In the genomic region with DNA sequence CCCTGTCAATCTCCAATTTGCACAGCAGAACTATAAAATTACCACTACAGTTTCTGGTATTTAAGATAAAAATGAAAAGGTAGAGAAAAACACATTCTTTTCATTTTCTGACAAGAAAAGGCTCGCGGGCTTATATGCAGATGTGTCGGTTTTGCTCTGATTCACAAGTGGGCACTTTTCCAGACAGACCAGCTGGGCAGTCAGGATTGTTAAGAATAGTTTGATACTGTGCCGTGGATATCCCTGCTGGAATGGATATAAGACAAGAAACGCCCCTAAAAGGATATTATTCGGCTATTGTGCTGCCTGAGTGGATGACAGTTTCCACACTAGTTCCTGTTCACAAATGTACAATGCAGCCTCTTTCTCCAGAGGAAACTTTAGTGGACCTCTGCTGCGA, we compare ENCODE assay signal across 10 mouse cellular contexts.
DNase-seq lines count a peak whose midpoint lies in the region; ATAC-seq and TF ChIP-seq lines count a peak whose summit lies in the region.
"Had no signal": no experiment of that assay in that cellular context is flagged by ENCODE, and none has a peak within 500 bp of the region (broad histone marks: within the 10 kb centered on the region; RNA-seq: fewer than 3 reads in every experiment).

No protein-coding gene starts in this region.

- H3K9ac ChIP-seq in hindbrain, embryonic 13.5 days, result no peak overlapping the region
- H3K9ac ChIP-seq in hindbrain, embryonic 11.5 days (ENCODE audit: low read depth, low read length), result no peak overlapping the region
- no peak overlapping the region for H3K9ac ChIP-seq in lung, embryonic 15.5 days
- H3K9ac ChIP-seq in lung, postnatal 0 days (replicated peaks; ENCODE audit: low read depth), result no peak overlapping the region
- H3K9ac ChIP-seq: liver, postnatal 0 days had no signal

- no peaks in the 10 kb centered on the region for H3K9me3 ChIP-seq in hindbrain, embryonic 13.5 days
- no peaks in the 10 kb centered on the region for H3K9me3 ChIP-seq in hindbrain, embryonic 11.5 days (ENCODE audit: control insufficient read depth, low read length)
- H3K9me3 ChIP-seq in lung, embryonic 15.5 days, result no peaks in the 10 kb centered on the region
- H3K9me3 ChIP-seq in lung, postnatal 0 days (ENCODE audit: low read length), result no peaks in the 10 kb centered on the region

- H3K27ac ChIP-seq in hindbrain, embryonic 13.5 days, result no peak overlapping the region
- no peak overlapping the region for H3K27ac ChIP-seq in hindbrain, embryonic 11.5 days (ENCODE audit: low read depth, low read length)
- H3K27ac ChIP-seq in lung, embryonic 15.5 days, result peak overlapping the region; percentile 61
- no peak overlapping the region for H3K27ac ChIP-seq in lung, postnatal 0 days (ENCODE audit: low read length)

- TF ChIP-seq CTCF in lung, postnatal 0 days (IDR thresholded peaks at IDR 0.05), result no peak

- 58% methylated on average over 7 of the region's 7 CpGs for WGBS in hindbrain, embryonic 13.5 days
- WGBS in hindbrain, embryonic 11.5 days, result 80% methylated on average over 7 of the region's 7 CpGs
- WGBS in lung, embryonic 15.5 days, result 10% methylated on average over 7 of the region's 7 CpGs
- WGBS in lung, postnatal 0 days, result 16% methylated on average over 7 of the region's 7 CpGs

- DNase-seq in adrenal gland, adult (ENCODE audit: inconsistent age in 2 of 2, low spot score in 1 of 2), result peak; percentile 31 to 58
- DNase-seq in adrenal gland, postnatal 4 days (ENCODE audit: low spot score in 2 of 2), result no peak
- DNase-seq in hindbrain, embryonic 11.5 days (ENCODE audit: low spot score), result no peak
- no peak for DNase-seq in lung, postnatal 25 days (ENCODE audit: low spot score)
- peak; percentile 62 for DNase-seq in lung, postnatal 0 days (ENCODE audit: low spot score)
- DNase-seq in spleen, postnatal 14 days (ENCODE audit: low spot score in 2 of 2), result no peak
- DNase-seq: gastrocnemius, postnatal 36 days; liver, postnatal 0 days had no signal

- TF ChIP-seq EP300 in lung, postnatal 0 days (IDR thresholded peaks at IDR 0.05), result no peak

- 0 out of 2 replicates have a peak, but pooled peaks cover 8% of the 10 kb centered on the region for H3K4me1 ChIP-seq in hindbrain, embryonic 13.5 days (replicated peaks)
- no peaks in the 10 kb centered on the region for H3K4me1 ChIP-seq in hindbrain, embryonic 11.5 days (replicated peaks; ENCODE audit: control insufficient read depth, insufficient read depth, low read length)
- peaks cover 15% of the 10 kb centered on the region for H3K4me1 ChIP-seq in lung, embryonic 15.5 days
- peaks cover 2% of the 10 kb centered on the region; the same call in 1 of the 2 replicates for H3K4me1 ChIP-seq in lung, postnatal 0 days (ENCODE audit: insufficient read depth, low read depth, low read length)

- H3K4me2 ChIP-seq in hindbrain, embryonic 13.5 days, result no peak overlapping the region
- no peak overlapping the region for H3K4me2 ChIP-seq in hindbrain, embryonic 11.5 days (replicated peaks; ENCODE audit: low read depth, low read length)
- 0 out of 2 replicates have a peak overlapping the region, but pooled peaks have one; percentile 3 for H3K4me2 ChIP-seq in lung, embryonic 15.5 days
- no peak overlapping the region for H3K4me2 ChIP-seq in lung, postnatal 0 days (replicated peaks; ENCODE audit: low read depth, low read length)

- 0 out of 2 replicates have a peak, but pooled peaks have one; percentile 46 for ATAC-seq in hindbrain, embryonic 13.5 days (ENCODE audit: low FRiP score)
- no peak for ATAC-seq in hindbrain, embryonic 11.5 days (ENCODE audit: low FRiP score)
- no peak for ATAC-seq in lung, embryonic 15.5 days (ENCODE audit: borderline replicate concordance, extremely low read depth, low FRiP score, low TSS enrichment)
- ATAC-seq in lung, postnatal 0 days, result peak; percentile 62
- ATAC-seq: liver, postnatal 0 days had no signal

- H3K4me3 ChIP-seq in hindbrain, embryonic 13.5 days, result no peak overlapping the region
- no peak overlapping the region for H3K4me3 ChIP-seq in hindbrain, embryonic 11.5 days (ENCODE audit: low read depth, low read length)
- no peak overlapping the region for H3K4me3 ChIP-seq in lung, embryonic 15.5 days
- no peak overlapping the region for H3K4me3 ChIP-seq in lung, postnatal 0 days (ENCODE audit: low read depth, low read length)

- H3K27me3 ChIP-seq in hindbrain, embryonic 13.5 days, result no peaks in the 10 kb centered on the region
- no peaks in the 10 kb centered on the region for H3K27me3 ChIP-seq in hindbrain, embryonic 11.5 days (ENCODE audit: control insufficient read depth, insufficient read depth, low read length)
- H3K27me3 ChIP-seq in lung, embryonic 15.5 days, result no peaks in the 10 kb centered on the region
- no peaks in the 10 kb centered on the region for H3K27me3 ChIP-seq in lung, postnatal 0 days (replicated peaks; ENCODE audit: insufficient read depth, low read length)

- no peaks in the 10 kb centered on the region for H3K36me3 ChIP-seq in hindbrain, embryonic 13.5 days
- no peaks in the 10 kb centered on the region for H3K36me3 ChIP-seq in hindbrain, embryonic 11.5 days (ENCODE audit: control insufficient read depth, insufficient read depth, low read length)
- H3K36me3 ChIP-seq in lung, embryonic 15.5 days, result no peaks in the 10 kb centered on the region
- no peaks in the 10 kb centered on the region for H3K36me3 ChIP-seq in lung, postnatal 0 days (ENCODE audit: insufficient read depth, low read length)

Comparison
In these comparisons a context has a peak if more than half of its experiments do, and no peak if none do; other contexts are left out.
1. DNase-seq: peak in adrenal gland, adult (2 of 2) and lung, postnatal 0 days (single experiment); none in adrenal gland, postnatal 4 days (0 of 2), hindbrain, embryonic 11.5 days (single experiment), lung, postnatal 25 days (single experiment) and spleen, postnatal 14 days (0 of 2).
2. ATAC-seq: peak in hindbrain, embryonic 13.5 days (single experiment) and lung, postnatal 0 days (single experiment); none in hindbrain, embryonic 11.5 days (single experiment) and lung, embryonic 15.5 days (single experiment).